9 mouse cellular contexts compared by ENCODE assay signal in the genomic region with DNA sequence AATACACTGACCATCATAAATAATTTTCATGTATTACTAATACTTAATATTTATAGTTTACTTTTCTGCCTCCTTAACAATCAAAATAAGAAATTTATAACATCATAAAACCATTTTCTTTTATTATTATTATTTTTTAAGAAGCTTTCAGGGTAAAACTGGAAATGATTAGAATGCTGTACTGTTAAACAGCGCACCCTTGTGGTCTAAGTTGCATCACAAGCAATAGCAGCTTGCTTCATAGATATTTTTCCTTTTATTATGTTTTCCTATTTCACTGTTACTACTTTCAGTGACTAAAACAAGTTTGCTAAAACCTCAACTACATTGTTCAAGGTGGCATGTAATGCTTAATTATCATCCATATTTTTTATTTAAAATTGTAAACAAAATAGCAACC.
DNase-seq lines count a peak whose midpoint lies in the region; ATAC-seq and TF ChIP-seq lines count a peak whose summit lies in the region.
"Had no signal": no experiment of that assay in that cellular context is flagged by ENCODE, and none has a peak within 500 bp of the region (broad histone marks: within the 10 kb centered on the region; RNA-seq: fewer than 3 reads in every experiment).

No protein-coding gene starts in this region.

- H3K27ac ChIP-seq in intestine, postnatal 0 days (ENCODE audit: low read depth, low read length): no peak overlapping the region
- H3K27ac ChIP-seq in intestine, embryonic 15.5 days: no peak overlapping the region
- no peak overlapping the region for H3K27ac ChIP-seq in forebrain, embryonic 16.5 days (ENCODE audit: low read length)
- H3K27ac ChIP-seq: limb, embryonic 15.5 days had no signal

- H3K9ac ChIP-seq in intestine, postnatal 0 days (ENCODE audit: low read depth, low read length): no peak overlapping the region
- H3K9ac ChIP-seq in intestine, embryonic 15.5 days: no peak overlapping the region
- no peak overlapping the region for H3K9ac ChIP-seq in forebrain, embryonic 16.5 days (replicated peaks; ENCODE audit: low read depth, low read length)
- H3K9ac ChIP-seq: limb, embryonic 15.5 days had no signal

- no peak overlapping the region for H3K4me2 ChIP-seq in intestine, postnatal 0 days (replicated peaks; ENCODE audit: low read depth)
- H3K4me2 ChIP-seq in intestine, embryonic 15.5 days (replicated peaks): no peak overlapping the region
- H3K4me2 ChIP-seq in forebrain, embryonic 16.5 days (ENCODE audit: low read length): no peak overlapping the region
- H3K4me2 ChIP-seq: limb, embryonic 15.5 days had no signal

- H3K4me3 ChIP-seq in intestine, postnatal 0 days (ENCODE audit: low read depth, low read length): no peak overlapping the region
- H3K4me3 ChIP-seq in intestine, embryonic 15.5 days (replicated peaks): no peak overlapping the region
- H3K4me3 ChIP-seq in forebrain, embryonic 16.5 days (replicated peaks; ENCODE audit: low read length): no peak overlapping the region
- H3K4me3 ChIP-seq: limb, embryonic 15.5 days had no signal

- H3K4me1 ChIP-seq in intestine, postnatal 0 days (replicated peaks; ENCODE audit: control insufficient read depth, insufficient read depth, low read length): 0 out of 2 replicates have a peak, but pooled peaks cover 3% of the 10 kb centered on the region
- no peaks in the 10 kb centered on the region for H3K4me1 ChIP-seq in intestine, embryonic 15.5 days (replicated peaks)
- H3K4me1 ChIP-seq in forebrain, embryonic 16.5 days (replicated peaks; ENCODE audit: control insufficient read depth, insufficient read depth, low read length): peaks cover 6% of the 10 kb centered on the region; the same call in 1 of the 2 replicates

- no peaks in the 10 kb centered on the region for H3K27me3 ChIP-seq in intestine, postnatal 0 days (replicated peaks; ENCODE audit: control insufficient read depth, insufficient read depth, low read length)
- H3K27me3 ChIP-seq in intestine, embryonic 15.5 days (replicated peaks): no peaks in the 10 kb centered on the region
- no peaks in the 10 kb centered on the region for H3K27me3 ChIP-seq in forebrain, embryonic 16.5 days (replicated peaks; ENCODE audit: control insufficient read depth, insufficient read depth, low read length)
- H3K27me3 ChIP-seq: limb, embryonic 15.5 days had no signal

- WGBS in intestine, postnatal 0 days: 6% methylated on average over 1 of the region's 1 CpGs
- 2% methylated on average over 1 of the region's 1 CpGs for WGBS in intestine, embryonic 15.5 days
- WGBS in forebrain, embryonic 16.5 days: 10% methylated on average over 1 of the region's 1 CpGs

- H3K9me3 ChIP-seq in intestine, postnatal 0 days (ENCODE audit: control insufficient read depth): no peaks in the 10 kb centered on the region
- no peaks in the 10 kb centered on the region for H3K9me3 ChIP-seq in intestine, embryonic 15.5 days
- H3K9me3 ChIP-seq in forebrain, embryonic 16.5 days (ENCODE audit: control insufficient read depth, low read length): no peaks in the 10 kb centered on the region
- H3K9me3 ChIP-seq: limb, embryonic 15.5 days had no signal

- peaks cover 9% of the 10 kb centered on the region for H3K36me3 ChIP-seq in intestine, postnatal 0 days (ENCODE audit: control insufficient read depth, insufficient read depth)
- H3K36me3 ChIP-seq in intestine, embryonic 15.5 days: 0 out of 2 replicates have a peak, but pooled peaks cover 5% of the 10 kb centered on the region
- H3K36me3 ChIP-seq in forebrain, embryonic 16.5 days (ENCODE audit: control insufficient read depth, insufficient read depth): no peaks in the 10 kb centered on the region
- H3K36me3 ChIP-seq: limb, embryonic 15.5 days had no signal

- TF ChIP-seq CTCF in intestine, postnatal 0 days (IDR thresholded peaks at IDR 0.05; ENCODE audit: low read depth): peak; percentile 77

- peak; percentile 62 for DNase-seq in adrenal gland, postnatal 10 days
- DNase-seq in adrenal gland, postnatal 4 days (ENCODE audit: low spot score in 2 of 2): no peak
- peak; percentile 5 for DNase-seq in MEL-GATA-1-ER (ENCODE audit: extremely low read depth, low read depth)
- DNase-seq in heart, postnatal 4 days: peak; percentile 67
- DNase-seq in lung, postnatal 36 days: peak; percentile 86

- no peak for ATAC-seq in intestine, postnatal 0 days
- no peak for ATAC-seq in intestine, embryonic 15.5 days
- no peak for ATAC-seq in forebrain, embryonic 16.5 days

Comparison
In these comparisons a context has a peak if more than half of its experiments do, and no peak if none do; other contexts are left out.
1. DNase-seq: peak in adrenal gland, postnatal 10 days (single experiment), MEL-GATA-1-ER (single experiment), heart, postnatal 4 days (single experiment) and lung, postnatal 36 days (single experiment); none in adrenal gland, postnatal 4 days (0 of 2).